Mouse (Mus musculus): Measurements from ENCODE around the gene Sbf1. TPM values are rescaled to one million over a fixed set of nuclear protein-coding genes. Genes with fewer than 3 reads are reported as not detected.

The Sbf1 gene
- polyA plus RNA-seq, 1 experiment from 2014 or later, result 88.9 TPM

GRCm38 (mm10) chr15:89314107-89314506 lies 1.0 kb downstream of the Sbf1 start:
- no peaks in the 10 kb centered on the region for H3K36me3 ChIP-seq
- H3K4me2 ChIP-seq (replicated peaks), result peak overlapping the region; percentile 93
- ATAC-seq (ENCODE audit: low FRiP score, low read depth), result no peak
- H3K27ac ChIP-seq, result no peak overlapping the region
- H3K27me3 ChIP-seq (replicated peaks), result no peaks in the 10 kb centered on the region
- H3K4me1 ChIP-seq, result peaks cover 17% of the 10 kb centered on the region
- WGBS, result 34% methylated on average over 3 of the region's 3 CpGs
- peak overlapping the region; percentile 91 for H3K9ac ChIP-seq
- H3K9me3 ChIP-seq, result no peaks in the 10 kb centered on the region
- H3K4me3 ChIP-seq, result peak overlapping the region; percentile 93

DNA sequence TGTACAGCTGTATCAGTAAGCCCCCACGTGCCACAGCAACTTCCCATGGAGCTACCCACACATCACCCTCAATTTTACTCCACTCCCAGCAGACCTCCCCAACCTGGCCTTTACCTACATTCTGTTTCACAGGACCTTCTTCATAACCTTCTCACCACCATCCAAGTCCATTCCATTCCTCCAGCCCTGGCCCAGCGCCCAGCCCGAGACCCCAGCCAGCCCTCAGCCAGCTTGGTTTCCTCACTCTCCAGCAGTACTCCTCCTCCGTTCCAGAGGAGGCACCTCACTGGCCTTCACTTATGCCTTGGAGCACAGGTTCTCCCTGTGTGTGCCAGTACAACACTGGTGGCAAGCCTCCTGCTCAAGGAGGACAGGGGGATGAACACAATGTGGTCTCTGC lies 1.8 kb downstream of the Sbf1 start:
- peaks cover 17% of the 10 kb centered on the region for H3K4me1 ChIP-seq
- H3K4me3 ChIP-seq, result no peak overlapping the region; the same call in 1 of the 2 replicates
- no peaks in the 10 kb centered on the region for H3K36me3 ChIP-seq
- peak overlapping the region; percentile 93 for H3K4me2 ChIP-seq (replicated peaks)
- H3K27me3 ChIP-seq (replicated peaks), result no peaks in the 10 kb centered on the region
- no peak overlapping the region for H3K27ac ChIP-seq
- no peaks in the 10 kb centered on the region for H3K9me3 ChIP-seq
- WGBS, result 82% methylated on average over 4 of the region's 4 CpGs
- peak overlapping the region; percentile 44; the same call in 1 of the 2 replicates for H3K9ac ChIP-seq
- no peak for ATAC-seq (ENCODE audit: low FRiP score, low read depth)

DNA sequence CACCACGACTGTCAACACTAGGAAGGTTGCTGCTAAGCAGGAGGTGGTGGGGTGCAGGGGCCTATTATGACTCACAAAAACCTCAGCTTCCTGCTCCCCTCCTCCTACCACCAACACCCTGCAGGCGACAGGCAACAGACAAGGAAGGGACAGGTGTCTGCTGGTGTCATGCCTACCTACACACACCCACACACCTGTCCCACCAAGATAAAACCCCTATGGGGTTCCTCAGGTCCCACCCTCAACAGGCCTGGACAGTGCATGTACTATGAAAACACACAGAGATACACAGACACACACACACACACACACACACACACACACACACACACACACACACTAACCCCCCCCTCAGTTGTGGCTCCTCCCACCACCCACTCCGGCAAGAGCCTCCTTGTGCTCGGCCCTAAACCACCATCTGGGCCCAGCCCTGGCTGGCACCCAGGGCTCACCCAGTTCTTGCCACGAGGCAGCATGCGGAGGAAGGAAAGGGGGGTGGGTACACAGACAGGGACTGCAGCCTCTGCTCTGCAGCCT lies 5.1 kb downstream of the Sbf1 start:
- Histone ChIP-seq H3K9me3 (no peaks in the 10 kb centered on the region), H3K4me3 (no peak overlapping the region), H3K27me3 (replicated peaks) (no peaks in the 10 kb centered on the region), H3K9ac (no peak overlapping the region), H3K4me2 (replicated peaks) (no peak overlapping the region), H3K36me3 (peaks cover 22% of the 10 kb centered on the region), H3K27ac (no peak overlapping the region), H3K4me1 (peaks cover 17% of the 10 kb centered on the region)
- WGBS, result 78% methylated on average over 6 of the region's 6 CpGs
- ATAC-seq (ENCODE audit: low FRiP score, low read depth), result no peak

DNA sequence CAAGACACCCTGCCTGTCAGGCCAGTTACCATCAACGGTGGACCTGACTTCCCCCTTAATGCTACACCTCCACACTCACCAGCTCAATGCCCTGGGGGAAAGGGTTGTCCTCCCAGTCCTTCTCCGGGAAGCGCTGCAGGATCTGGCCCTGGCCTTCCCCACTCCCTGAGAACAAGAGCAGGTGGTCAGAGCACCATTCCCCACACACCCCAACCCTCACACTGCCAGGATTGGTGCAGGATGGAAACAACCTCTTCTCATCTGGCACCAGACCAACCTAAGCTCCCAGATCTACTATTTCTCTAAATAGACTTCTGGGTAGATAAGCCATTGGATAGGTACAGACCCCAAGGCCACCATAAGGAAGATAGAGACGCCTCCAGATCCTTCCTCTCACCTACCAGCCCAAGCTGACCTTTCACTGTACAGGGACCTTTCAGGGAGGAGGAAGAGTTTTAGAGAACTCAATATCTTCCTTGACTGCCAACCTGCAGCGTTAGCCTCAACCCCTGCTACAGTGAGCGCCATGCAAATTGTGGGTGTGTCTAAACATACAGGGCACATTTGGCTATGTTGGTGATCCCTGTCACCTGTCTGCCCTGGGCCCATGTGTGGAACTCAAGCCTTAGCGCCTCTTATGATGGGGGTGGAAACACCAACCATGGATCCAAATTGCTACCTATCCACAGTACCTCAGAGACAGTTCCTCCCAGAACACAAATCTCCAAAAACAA lies 6.5 kb downstream of the Sbf1 start:
- Histone ChIP-seq H3K4me2 (replicated peaks) (no peak overlapping the region), H3K36me3 (peaks cover 37% of the 10 kb centered on the region), H3K4me1 (peaks cover 6% of the 10 kb centered on the region), H3K9me3 (no peaks in the 10 kb centered on the region), H3K4me3 (no peak overlapping the region), H3K9ac (no peak overlapping the region), H3K27ac (no peak overlapping the region), H3K27me3 (replicated peaks) (no peaks in the 10 kb centered on the region)
- 89% methylated on average over 7 of the region's 7 CpGs for WGBS
- no peak for ATAC-seq (ENCODE audit: low FRiP score, low read depth)

- no peak overlapping the region for H3K4me3 ChIP-seq
- 0 out of 2 replicates have a peak overlapping the region, but pooled peaks have one; percentile 4 for H3K27ac ChIP-seq
- peaks cover 48% of the 10 kb centered on the region for H3K36me3 ChIP-seq
- H3K9ac ChIP-seq, result no peak overlapping the region
- H3K4me1 ChIP-seq, result no peaks in the 10 kb centered on the region; the same call in 1 of the 2 replicates
- H3K27me3 ChIP-seq (replicated peaks), result no peaks in the 10 kb centered on the region
- H3K4me2 ChIP-seq (replicated peaks), result no peak overlapping the region
- H3K9me3 ChIP-seq, result no peaks in the 10 kb centered on the region
- ATAC-seq (ENCODE audit: low FRiP score, low read depth), result no peak
- 93% methylated on average over 13 of the region's 13 CpGs for WGBS
These were observed 7.7 kb downstream of the Sbf1 start for GRCm38 (mm10) chr15:89307461-89307860.

DNA sequence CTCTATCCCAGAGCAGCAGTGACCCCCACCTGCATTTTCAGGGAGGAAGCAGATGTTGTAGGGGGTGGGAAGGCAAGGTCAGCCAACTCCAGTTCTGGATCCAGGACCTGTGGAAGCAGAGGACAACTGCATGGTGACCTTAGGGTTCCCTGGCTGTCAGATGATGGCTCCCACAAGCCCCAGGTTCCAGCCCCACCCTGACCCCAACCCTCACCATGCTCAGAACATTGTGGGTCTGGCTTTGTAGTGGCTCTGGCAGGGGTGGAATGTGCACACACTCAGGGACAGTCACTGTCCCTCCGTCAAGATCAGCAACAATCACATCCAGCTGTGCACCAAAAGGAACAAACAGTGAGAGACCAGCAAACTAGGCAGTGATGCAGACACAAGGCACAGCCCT lies 9.1 kb downstream of the Sbf1 start:
- Histone ChIP-seq H3K27ac (no peak overlapping the region), H3K9me3 (no peaks in the 10 kb centered on the region), H3K4me3 (no peak overlapping the region), H3K27me3 (replicated peaks) (no peaks in the 10 kb centered on the region), H3K4me1 (no peaks in the 10 kb centered on the region; the same call in 1 of the 2 replicates), H3K9ac (no peak overlapping the region), H3K36me3 (peaks cover 63% of the 10 kb centered on the region), H3K4me2 (replicated peaks) (no peak overlapping the region)
- 78% methylated on average over 1 of the region's 1 CpGs for WGBS
- no peak for ATAC-seq (ENCODE audit: low FRiP score, low read depth)

DNA sequence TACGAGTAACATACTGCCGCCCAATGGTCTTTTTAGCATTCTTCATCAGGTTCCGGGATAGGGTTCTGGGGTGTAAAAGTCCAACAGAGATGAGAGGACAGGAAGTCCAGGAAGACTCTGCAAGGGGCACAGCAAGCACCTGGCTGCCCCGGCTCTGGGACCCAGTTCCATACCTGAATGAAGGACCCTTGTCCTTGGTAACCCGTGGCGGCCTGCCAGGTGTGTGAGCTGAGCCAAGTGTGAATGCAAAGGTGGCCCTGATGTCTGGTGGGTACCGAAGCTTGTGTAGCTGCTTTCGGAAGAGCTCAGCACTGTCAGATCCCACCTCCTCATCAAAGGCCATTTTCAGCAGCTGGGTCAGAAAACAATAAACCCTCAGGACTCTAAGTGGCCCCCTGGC lies 14.5 kb downstream of the Sbf1 start:
- no peaks in the 10 kb centered on the region for H3K27me3 ChIP-seq (replicated peaks)
- H3K4me2 ChIP-seq (replicated peaks), result no peak overlapping the region
- ATAC-seq (ENCODE audit: low FRiP score, low read depth), result no peak
- H3K4me3 ChIP-seq, result no peak overlapping the region
- H3K4me1 ChIP-seq, result no peaks in the 10 kb centered on the region
- WGBS, result 96% methylated on average over 8 of the region's 8 CpGs
- H3K27ac ChIP-seq, result no peak overlapping the region
- H3K9ac ChIP-seq, result no peak overlapping the region
- peaks cover 93% of the 10 kb centered on the region for H3K36me3 ChIP-seq
- H3K9me3 ChIP-seq, result no peaks in the 10 kb centered on the region

- H3K27me3 ChIP-seq (replicated peaks), result no peaks in the 10 kb centered on the region
- H3K9ac ChIP-seq, result no peak overlapping the region
- no peaks in the 10 kb centered on the region for H3K4me1 ChIP-seq
- no peak overlapping the region for H3K4me3 ChIP-seq
- H3K4me2 ChIP-seq (replicated peaks), result no peak overlapping the region
- H3K9me3 ChIP-seq, result no peaks in the 10 kb centered on the region
- WGBS, result 93% methylated on average over 13 of the region's 13 CpGs
- peaks cover 93% of the 10 kb centered on the region for H3K36me3 ChIP-seq
- no peak for ATAC-seq (ENCODE audit: low FRiP score, low read depth)
- H3K27ac ChIP-seq, result no peak overlapping the region
These were observed 14.9 kb downstream of the Sbf1 start for GRCm38 (mm10) chr15:89300180-89300579.

DNA sequence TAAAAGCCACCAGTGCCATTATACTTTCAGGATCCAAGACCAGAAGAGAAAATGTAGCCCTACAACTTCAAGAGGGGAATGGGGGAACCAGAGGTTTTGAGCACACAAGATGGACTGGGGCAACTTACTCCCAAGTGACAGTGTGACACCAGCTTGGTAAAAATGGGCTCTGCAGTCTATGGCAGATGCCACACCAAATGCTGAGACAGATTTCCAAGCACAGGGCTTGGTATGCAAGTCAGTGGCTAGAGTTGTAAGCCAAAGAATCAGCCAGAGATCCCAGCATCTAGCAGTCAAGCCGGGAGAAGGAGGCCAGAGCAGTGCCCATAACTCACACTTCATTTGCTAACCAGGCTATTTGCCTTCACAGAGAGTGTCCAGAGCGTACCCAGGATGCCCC lies 17.4 kb downstream of the Sbf1 start:
- Histone ChIP-seq H3K4me1 (no peaks in the 10 kb centered on the region), H3K9ac (no peak overlapping the region), H3K36me3 (peaks cover 93% of the 10 kb centered on the region), H3K9me3 (no peaks in the 10 kb centered on the region), H3K27ac (no peak overlapping the region), H3K4me3 (no peak overlapping the region), H3K27me3 (replicated peaks) (no peaks in the 10 kb centered on the region), H3K4me2 (replicated peaks) (no peak overlapping the region)
- WGBS, result 91% methylated on average over 2 of the region's 2 CpGs
- ATAC-seq (ENCODE audit: low FRiP score, low read depth), result no peak

GRCm38 (mm10) chr15:89296465-89296864 lies 18.6 kb downstream of the Sbf1 start:
- Histone ChIP-seq H3K9ac (no peak overlapping the region), H3K4me1 (no peaks in the 10 kb centered on the region), H3K27me3 (replicated peaks) (no peaks in the 10 kb centered on the region), H3K4me3 (no peak overlapping the region), H3K9me3 (no peaks in the 10 kb centered on the region), H3K27ac (no peak overlapping the region), H3K4me2 (replicated peaks) (no peak overlapping the region), H3K36me3 (peaks cover 93% of the 10 kb centered on the region)
- WGBS, result 97% methylated on average over 1 of the region's 1 CpGs
- no peak for ATAC-seq (ENCODE audit: low FRiP score, low read depth)

DNA sequence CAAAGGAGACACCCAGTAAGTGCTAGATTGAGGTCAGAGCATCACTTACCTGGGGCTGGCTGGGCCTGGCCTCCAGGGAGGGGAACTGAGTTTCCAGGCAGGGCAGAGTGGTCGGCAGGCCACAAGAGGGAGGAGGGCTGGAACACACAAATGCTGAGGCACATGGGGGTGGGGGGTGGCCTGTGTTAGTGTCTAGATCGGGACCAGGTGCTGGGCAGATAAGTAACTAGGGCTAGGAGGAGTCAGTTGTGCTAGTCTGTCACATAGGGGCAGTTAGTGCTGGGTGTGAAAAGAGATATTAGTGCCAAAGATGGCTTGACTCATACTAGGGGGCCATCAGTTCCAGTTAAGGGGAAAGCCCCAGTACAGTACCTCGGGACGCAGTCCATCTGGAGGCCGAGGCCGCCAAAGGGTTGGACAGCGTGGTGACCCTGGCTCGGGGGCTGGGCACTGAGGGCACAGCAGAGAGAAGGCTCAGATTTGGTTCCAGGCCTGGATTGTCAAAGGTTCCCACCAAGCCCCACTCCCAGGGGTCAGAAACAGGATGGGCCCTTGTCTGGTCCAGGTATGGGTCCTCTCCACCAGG lies 19.4 kb downstream of the Sbf1 start:
- 94% methylated on average over 8 of the region's 8 CpGs for WGBS
- no peak for ATAC-seq (ENCODE audit: low FRiP score, low read depth)
- peaks cover 91% of the 10 kb centered on the region for H3K36me3 ChIP-seq

DNA sequence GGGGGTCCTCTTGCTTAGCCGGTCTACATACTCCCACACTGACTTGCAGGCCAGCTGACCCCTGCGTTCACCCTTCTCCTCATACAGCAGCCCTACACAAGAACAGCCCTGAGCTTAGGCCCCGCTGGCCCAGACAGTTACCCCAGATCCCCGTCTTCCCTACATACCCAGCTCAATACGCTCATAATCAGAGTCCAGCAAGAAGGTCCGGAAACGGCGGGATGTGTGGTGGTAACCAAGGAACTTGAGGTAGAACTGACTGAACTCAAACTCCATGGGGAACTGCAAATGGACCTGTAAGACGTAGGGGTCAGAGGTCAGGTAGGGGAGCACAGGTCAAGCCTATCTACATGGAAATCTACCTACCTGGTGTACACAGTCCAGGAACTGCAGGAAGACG lies 21.3 kb downstream of the Sbf1 start:
- H3K27ac ChIP-seq, result no peak overlapping the region
- no peaks in the 10 kb centered on the region for H3K27me3 ChIP-seq (replicated peaks)
- H3K4me3 ChIP-seq, result no peak overlapping the region
- 93% methylated on average over 10 of the region's 10 CpGs for WGBS
- no peak overlapping the region for H3K9ac ChIP-seq
- H3K4me2 ChIP-seq (replicated peaks), result no peak overlapping the region
- peaks cover 92% of the 10 kb centered on the region for H3K36me3 ChIP-seq
- H3K9me3 ChIP-seq, result no peaks in the 10 kb centered on the region
- ATAC-seq (ENCODE audit: low FRiP score, low read depth), result no peak
- no peaks in the 10 kb centered on the region for H3K4me1 ChIP-seq

More for the DNA sequence above, 19.4 kb downstream of the Sbf1 start:
- no peak overlapping the region for H3K27ac ChIP-seq
- no peak overlapping the region for H3K4me3 ChIP-seq
- H3K4me1 ChIP-seq, result no peaks in the 10 kb centered on the region
- no peak overlapping the region for H3K4me2 ChIP-seq (replicated peaks)
- no peaks in the 10 kb centered on the region for H3K27me3 ChIP-seq (replicated peaks)
- H3K9me3 ChIP-seq, result no peaks in the 10 kb centered on the region
- H3K9ac ChIP-seq, result no peak overlapping the region
